Mouse (Mus musculus) erythroblast, embryonic 14.5 days (primary cell): ENCODE results near the gene Pcca.

Source experiments
- GATA1 ChIP-seq: IDR thresholded peaks from 2 replicates; pipeline ENCODE4 v1.6.1; 2012; ENCODE audit warnings: low read length, inconsistent platforms, mixed read lengths
- TAL1 ChIP-seq: IDR thresholded peaks from 3 replicates; pipeline ENCODE4 v1.6.1; 2012; ENCODE audit warnings: low read length, inconsistent platforms, mixed read lengths

- TF ChIP-seq GATA1, result no peak
- TF ChIP-seq TAL1, result no peak
Measured at GRCm38 (mm10) chr14:122825464-122825863, 291.3 kb downstream of the Pcca start.
